Mouse (Mus musculus): ENCODE measurements around the gene Vmn1r62.
"Not testable (repeated sequence)": the region's sequence is repeated elsewhere in the genome, so short reads cannot be mapped to it uniquely, and the experiment has no call there.

Gene Vmn1r62

DNA sequence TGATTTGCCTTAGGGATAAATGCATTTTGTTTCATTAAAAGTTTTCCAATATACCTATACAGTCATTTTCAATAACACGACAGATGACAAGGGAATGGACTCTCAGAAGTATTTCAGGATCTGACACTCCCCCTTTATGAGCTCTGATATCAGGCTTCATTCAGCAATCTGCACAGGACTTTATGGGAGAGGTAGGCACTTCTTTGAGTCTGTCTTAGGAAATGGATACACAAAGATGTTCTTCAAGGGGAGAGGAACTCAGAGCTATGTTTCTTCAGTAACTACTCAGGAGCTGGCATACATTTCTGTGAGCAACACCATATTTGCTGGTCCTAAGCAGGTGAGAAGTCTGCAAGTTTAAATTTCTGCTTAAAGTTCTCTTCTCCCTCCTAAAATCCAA lies at the start of gene Vmn1r62:
TSS of gene Vmn1r62 (plus strand) at position 301 of the 400 bp plus-strand sequence.
- DNase-seq = not testable (repeated sequence)

Data from cerebellum, postnatal 36 days (tissue).